9 mouse cellular contexts compared by ENCODE assay signal in genomic region chr5:132509464-132509885, GRCm38 (mm10). TPM values are rescaled to one million over a fixed set of nuclear protein-coding genes. Genes with fewer than 3 reads are reported as not detected.
A peak's percentile ranks its signal among the peaks of the same experiment; 100 is the strongest.
DNase-seq lines count a peak whose midpoint lies in the region; ATAC-seq and TF ChIP-seq lines count a peak whose summit lies in the region.
"Had no signal": no experiment of that assay in that cellular context is flagged by ENCODE, and none has a peak within 500 bp of the region (broad histone marks: within the 10 kb centered on the region; RNA-seq: fewer than 3 reads in every experiment).

No protein-coding gene starts in this region.

- WGBS in kidney, embryonic 14.5 days = 16% methylated on average over 9 of the region's 9 CpGs
- 10% methylated on average over 9 of the region's 9 CpGs for WGBS in midbrain, embryonic 14.5 days
- WGBS in liver, postnatal 0 days (ENCODE audit: insufficient replicate concordance) = 61% methylated on average over 9 of the region's 9 CpGs

- H3K9me3 ChIP-seq in kidney, embryonic 14.5 days (ENCODE audit: control insufficient read depth, low read length) = no peaks in the 10 kb centered on the region
- no peaks in the 10 kb centered on the region for H3K9me3 ChIP-seq in midbrain, embryonic 14.5 days (ENCODE audit: control insufficient read depth, low read length)
- H3K9me3 ChIP-seq in liver, postnatal 0 days (ENCODE audit: low read length) = no peaks in the 10 kb centered on the region

- ATAC-seq in kidney, embryonic 14.5 days (ENCODE audit: low FRiP score, low TSS enrichment) = no peak
- ATAC-seq in midbrain, embryonic 14.5 days (ENCODE audit: low FRiP score, low TSS enrichment) = no peak
- no peak for ATAC-seq in liver, postnatal 0 days
- ATAC-seq: Patski had no signal

- no peaks in the 10 kb centered on the region for H3K27me3 ChIP-seq in kidney, embryonic 14.5 days (ENCODE audit: control insufficient read depth, insufficient read depth, low read length)
- no peaks in the 10 kb centered on the region for H3K27me3 ChIP-seq in midbrain, embryonic 14.5 days (ENCODE audit: control insufficient read depth, insufficient read depth, low read length)
- H3K27me3 ChIP-seq in liver, postnatal 0 days (ENCODE audit: insufficient read depth, low read length) = no peaks in the 10 kb centered on the region
- H3K27me3 ChIP-seq: Patski had no signal

- no peaks in the 10 kb centered on the region for H3K36me3 ChIP-seq in kidney, embryonic 14.5 days (ENCODE audit: control insufficient read depth, insufficient read depth, low read length)
- no peaks in the 10 kb centered on the region for H3K36me3 ChIP-seq in midbrain, embryonic 14.5 days (ENCODE audit: control insufficient read depth, insufficient read depth, low read length)
- no peaks in the 10 kb centered on the region for H3K36me3 ChIP-seq in liver, postnatal 0 days (replicated peaks; ENCODE audit: insufficient read depth, low read length)

- H3K9ac ChIP-seq in kidney, embryonic 14.5 days (ENCODE audit: low read depth, low read length) = no peak overlapping the region
- H3K9ac ChIP-seq in midbrain, embryonic 14.5 days (replicated peaks; ENCODE audit: low read length) = no peak overlapping the region
- no peak overlapping the region for H3K9ac ChIP-seq in liver, postnatal 0 days (replicated peaks)

- no peak overlapping the region for H3K4me3 ChIP-seq in kidney, embryonic 14.5 days (ENCODE audit: low read length)
- H3K4me3 ChIP-seq in midbrain, embryonic 14.5 days (replicated peaks; ENCODE audit: low read depth, low read length) = no peak overlapping the region
- H3K4me3 ChIP-seq in liver, postnatal 0 days (ENCODE audit: low read depth, low read length) = no peak overlapping the region

- no peak for TF ChIP-seq EP300 in liver, postnatal 0 days (IDR thresholded peaks at IDR 0.05; ENCODE audit: low read depth)

- DNase-seq in kidney, postnatal 25 days = no peak
- DNase-seq in NIH3T3 (ENCODE audit: low read depth) = peak; percentile 2
- peak; percentile 84 for DNase-seq in brain, adult 2 months (ENCODE audit: low read depth, low spot score)
- DNase-seq in midbrain, embryonic 14.5 days = peak; percentile 63
- no peak for DNase-seq in thymus, postnatal 4 days
- DNase-seq in liver, postnatal 0 days = no peak
- DNase-seq: kidney, adult 9 months had no signal

- no peak overlapping the region for H3K27ac ChIP-seq in kidney, embryonic 14.5 days (ENCODE audit: low read depth, low read length)
- H3K27ac ChIP-seq in midbrain, embryonic 14.5 days (replicated peaks; ENCODE audit: low read depth, low read length) = no peak overlapping the region
- H3K27ac ChIP-seq in liver, postnatal 0 days (ENCODE audit: low read depth) = no peak overlapping the region

- H3K4me1 ChIP-seq in kidney, embryonic 14.5 days (ENCODE audit: control insufficient read depth, insufficient read depth, low read length) = peaks cover 16% of the 10 kb centered on the region; the same call in 1 of the 2 replicates
- peaks cover 20% of the 10 kb centered on the region for H3K4me1 ChIP-seq in midbrain, embryonic 14.5 days (ENCODE audit: control insufficient read depth, insufficient read depth, low read length)
- H3K4me1 ChIP-seq in liver, postnatal 0 days (ENCODE audit: insufficient read depth) = no peaks in the 10 kb centered on the region; the same call in 1 of the 2 replicates

- H3K4me2 ChIP-seq in kidney, embryonic 14.5 days (replicated peaks; ENCODE audit: low read depth, low read length) = peak overlapping the region; percentile 15; the same call in 1 of the 2 replicates
- H3K4me2 ChIP-seq in midbrain, embryonic 14.5 days (ENCODE audit: low read length) = peak overlapping the region; percentile 26
- no peak overlapping the region for H3K4me2 ChIP-seq in liver, postnatal 0 days (ENCODE audit: low read depth, low read length)

- TF ChIP-seq CTCF in liver, postnatal 0 days (IDR thresholded peaks at IDR 0.05; ENCODE audit: low read depth) = no peak

RNA-seq across cellular contexts. Expression of gene Auts2, which starts 33.7 kb away (rescaled TPM):
- 29.1 and 32.6 TPM in 2 replicates for polyA plus RNA-seq in kidney, embryonic 14.5 days (2014; fragmentation: Nextera tagmentation; extraction: Ambion mirVana)
- polyA plus RNA-seq in midbrain, embryonic 14.5 days (2014; fragmentation: Nextera tagmentation; extraction: Ambion mirVana) = 61.6 and 75.0 TPM in 2 replicates
- polyA plus RNA-seq in liver, postnatal 0 days (2015; fragmentation: Nextera tagmentation; extraction: Ambion mirVana) = 0.96 and 1.0 TPM in 2 replicates

Comparison
In these comparisons a context has a peak if more than half of its experiments do, and no peak if none do; other contexts are left out.
1. DNase-seq: peak in NIH3T3 (single experiment), brain, adult 2 months (single experiment) and midbrain, embryonic 14.5 days (single experiment); none in kidney, postnatal 25 days (0 of 2), thymus, postnatal 4 days (single experiment) and liver, postnatal 0 days (single experiment).
2. RNA of gene Auts2, which starts 33.7 kb away (polyA plus RNA-seq): 61.6 to 75.0 TPM in midbrain, embryonic 14.5 days and 29.1 to 32.6 TPM in kidney, embryonic 14.5 days; 0.96 to 1.0 TPM in liver, postnatal 0 days; every median in the first group is over 10 times any median in the second.